Mouse (Mus musculus): ENCODE results near the gene Gm47189. TPM values are rescaled to one million over a fixed set of nuclear protein-coding genes. Genes with fewer than 3 reads are reported as not detected.
A peak's percentile ranks its signal among the peaks of the same experiment; 100 is the strongest.
"Not testable (repeated sequence)": the region's sequence is repeated elsewhere in the genome, so short reads cannot be mapped to it uniquely, and the experiment has no call there.

The Gm47189 gene
- not detected in 2 replicates for polyA plus RNA-seq (2014; fragmentation: Nextera tagmentation; extraction: Ambion mirVana)

- ATAC-seq (replicated peaks; ENCODE audit: low FRiP score); H3K36me3 ChIP-seq (ENCODE audit: control insufficient read depth, insufficient read depth, low read length); H3K27ac ChIP-seq (ENCODE audit: low read depth, low read length): not testable (repeated sequence)
Measured at GRCm38 (mm10) chr14:41772341-41772740, at the start of gene Gm47189. Gene Gm47189, minus strand, starts transcription at chr14:41772441.

GRCm38 (mm10) chr14:41755931-41756330 is 16.3 kb downstream of the Gm47189 start:
- DNase-seq (ENCODE audit: low spot score); ATAC-seq (replicated peaks; ENCODE audit: low FRiP score); H3K4me3 ChIP-seq (ENCODE audit: low read depth, low read length); H3K4me1 ChIP-seq (replicated peaks; ENCODE audit: control insufficient read depth, insufficient read depth, low read length); H3K27ac ChIP-seq (ENCODE audit: low read depth, low read length); H3K9ac ChIP-seq (ENCODE audit: low read length); H3K4me2 ChIP-seq (ENCODE audit: low read depth, low read length, severe bottlenecking); H3K9me3 ChIP-seq (ENCODE audit: control insufficient read depth, low read length); H3K36me3 ChIP-seq (ENCODE audit: control insufficient read depth, insufficient read depth, low read length); H3K27me3 ChIP-seq (ENCODE audit: control insufficient read depth, insufficient read depth, low read length): not testable (repeated sequence)
- 84% methylated on average over 2 of the region's 3 CpGs for WGBS

More at GRCm38 (mm10) chr14:41772341-41772740, at the start of gene Gm47189:
- H3K4me2 ChIP-seq (ENCODE audit: low read depth, low read length, severe bottlenecking); H3K9ac ChIP-seq (ENCODE audit: low read length); H3K4me1 ChIP-seq (replicated peaks; ENCODE audit: control insufficient read depth, insufficient read depth, low read length); DNase-seq (ENCODE audit: low spot score); H3K27me3 ChIP-seq (ENCODE audit: control insufficient read depth, insufficient read depth, low read length); H3K4me3 ChIP-seq (ENCODE audit: low read depth, low read length); H3K9me3 ChIP-seq (ENCODE audit: control insufficient read depth, low read length): not testable (repeated sequence)

- WGBS: no CpG with 5 or more reads among the region's 1 CpGs
- not testable (repeated sequence) for H3K27ac ChIP-seq (ENCODE audit: low read depth, low read length); H3K27me3 ChIP-seq (ENCODE audit: control insufficient read depth, insufficient read depth, low read length); ATAC-seq (replicated peaks; ENCODE audit: low FRiP score); H3K9ac ChIP-seq (ENCODE audit: low read length); H3K4me2 ChIP-seq (ENCODE audit: low read depth, low read length, severe bottlenecking); H3K9me3 ChIP-seq (ENCODE audit: control insufficient read depth, low read length); H3K36me3 ChIP-seq (ENCODE audit: control insufficient read depth, insufficient read depth, low read length); DNase-seq (ENCODE audit: low spot score); H3K4me1 ChIP-seq (replicated peaks; ENCODE audit: control insufficient read depth, insufficient read depth, low read length); H3K4me3 ChIP-seq (ENCODE audit: low read depth, low read length)
Measured at GRCm38 (mm10) chr14:41750514-41750913, 21.7 kb downstream of the Gm47189 start, which contains the start of gene Gm7929. Gene Gm7929, minus strand, starts transcription at chr14:41750614.

GRCm38 (mm10) chr14:41723437-41723836 is 48.8 kb downstream of the Gm47189 start:
- WGBS: 68% methylated on average over 14 of the region's 17 CpGs
- not testable (repeated sequence) for H3K4me2 ChIP-seq (ENCODE audit: low read depth, low read length, severe bottlenecking); H3K4me1 ChIP-seq (replicated peaks; ENCODE audit: control insufficient read depth, insufficient read depth, low read length); H3K36me3 ChIP-seq (ENCODE audit: control insufficient read depth, insufficient read depth, low read length); H3K9me3 ChIP-seq (ENCODE audit: control insufficient read depth, low read length); H3K4me3 ChIP-seq (ENCODE audit: low read depth, low read length); H3K27me3 ChIP-seq (ENCODE audit: control insufficient read depth, insufficient read depth, low read length); H3K27ac ChIP-seq (ENCODE audit: low read depth, low read length); ATAC-seq (replicated peaks; ENCODE audit: low FRiP score); H3K9ac ChIP-seq (ENCODE audit: low read length)
- peak; percentile 16 for DNase-seq (ENCODE audit: low spot score)

GRCm38 (mm10) chr14:41717180-41717579 is 55.1 kb downstream of the Gm47189 start:
- H3K4me2 ChIP-seq (ENCODE audit: low read depth, low read length, severe bottlenecking); H3K36me3 ChIP-seq (ENCODE audit: control insufficient read depth, insufficient read depth, low read length); H3K27ac ChIP-seq (ENCODE audit: low read depth, low read length); ATAC-seq (replicated peaks; ENCODE audit: low FRiP score); H3K9ac ChIP-seq (ENCODE audit: low read length); H3K9me3 ChIP-seq (ENCODE audit: control insufficient read depth, low read length); H3K27me3 ChIP-seq (ENCODE audit: control insufficient read depth, insufficient read depth, low read length); H3K4me3 ChIP-seq (ENCODE audit: low read depth, low read length); H3K4me1 ChIP-seq (replicated peaks; ENCODE audit: control insufficient read depth, insufficient read depth, low read length): not testable (repeated sequence)
- 79% methylated on average over 1 of the region's 1 CpGs for WGBS
- peak; percentile 15 for DNase-seq (ENCODE audit: low spot score)

Other genes with a start within 250 kb of the Gm47189 start
- gene Gm7970, start 216.9 kb downstream of the Gm47189 start, polyA plus RNA-seq (2014; fragmentation: Nextera tagmentation; extraction: Ambion mirVana): not detected in 2 replicates
- gene 1700049E17Rik2, start 199.2 kb downstream of the Gm47189 start, polyA plus RNA-seq (2014; fragmentation: Nextera tagmentation; extraction: Ambion mirVana): not detected in 2 replicates
- not detected in 2 replicates for gene Gm3072, start 147.8 kb downstream of the Gm47189 start, polyA plus RNA-seq (2014; fragmentation: Nextera tagmentation; extraction: Ambion mirVana)
- not detected in 2 replicates for gene Gm3676, start 126.0 kb downstream of the Gm47189 start, polyA plus RNA-seq (2014; fragmentation: Nextera tagmentation; extraction: Ambion mirVana)
- not detected in 2 replicates for gene Gm8068, start 70.6 kb downstream of the Gm47189 start, polyA plus RNA-seq (2014; fragmentation: Nextera tagmentation; extraction: Ambion mirVana)
- not detected in 2 replicates for gene Gm7929, start 21.8 kb downstream of the Gm47189 start, polyA plus RNA-seq (2014; fragmentation: Nextera tagmentation; extraction: Ambion mirVana)
- not detected in 2 replicates for gene Gm7980, start 134.8 kb upstream of the Gm47189 start, polyA plus RNA-seq (2014; fragmentation: Nextera tagmentation; extraction: Ambion mirVana)
- gene 1700049E17Rik1, start 152.5 kb upstream of the Gm47189 start, polyA plus RNA-seq (2014; fragmentation: Nextera tagmentation; extraction: Ambion mirVana): not detected in 2 replicates
- not detected in 2 replicates for gene 1700024B05Rik, start 171.6 kb upstream of the Gm47189 start, polyA plus RNA-seq (2014; fragmentation: Nextera tagmentation; extraction: Ambion mirVana)
- gene Gm6401, start 195.5 kb upstream of the Gm47189 start, polyA plus RNA-seq (2014; fragmentation: Nextera tagmentation; extraction: Ambion mirVana): not detected in 2 replicates
- gene Gm3543, start 210.9 kb upstream of the Gm47189 start, polyA plus RNA-seq (2014; fragmentation: Nextera tagmentation; extraction: Ambion mirVana): not detected in 2 replicates

Measured in forebrain, embryonic 11.5 days (tissue).